Mouse (Mus musculus): Measurements from ENCODE around the gene Golga3.

Gene Golga3

GRCm38 (mm10) chr5:110176362-110177020, at the start of gene Golga3:
Golga3 (plus strand) TSS chr5:110176701.
- DNase-seq (ENCODE audit: low read depth, low spot score): peak; percentile 97

GRCm38 (mm10) chr5:110135293-110136086, 41.0 kb upstream of the Golga3 start, which contains the start of gene Chfr:
Chfr (plus strand) TSS chr5:110135842.
- DNase-seq (ENCODE audit: low read depth, low spot score): peak; percentile 97

- DNase-seq (ENCODE audit: low read depth, low spot score): peak; percentile 4
Measured at GRCm38 (mm10) chr5:110136087-110136464, 40.4 kb upstream of the Golga3 start.

- no peak for DNase-seq (ENCODE audit: low read depth, low spot score)
Measured at GRCm38 (mm10) chr5:110137816-110138215, 38.7 kb upstream of the Golga3 start.

- no peak for DNase-seq (ENCODE audit: low read depth, low spot score)
Measured at GRCm38 (mm10) chr5:110139325-110139724, 37.2 kb upstream of the Golga3 start.

GRCm38 (mm10) chr5:110140424-110140823, 36.1 kb upstream of the Golga3 start:
- DNase-seq (ENCODE audit: low read depth, low spot score): no peak

- no peak for DNase-seq (ENCODE audit: low read depth, low spot score)
Measured at GRCm38 (mm10) chr5:110142309-110142708, 34.2 kb upstream of the Golga3 start.

GRCm38 (mm10) chr5:110143007-110143406, 33.5 kb upstream of the Golga3 start:
- peak; percentile 7 for DNase-seq (ENCODE audit: low read depth, low spot score)

- DNase-seq (ENCODE audit: low read depth, low spot score): no peak
Measured at GRCm38 (mm10) chr5:110169374-110169773, 7.1 kb upstream of the Golga3 start.

GRCm38 (mm10) chr5:110177021-110177420, 520 bp downstream of the Golga3 start:
- no peak for DNase-seq (ENCODE audit: low read depth, low spot score)

GRCm38 (mm10) chr5:110178628-110179027, 2.1 kb downstream of the Golga3 start:
- no peak for DNase-seq (ENCODE audit: low read depth, low spot score)

GRCm38 (mm10) chr5:110181716-110182115, 5.2 kb downstream of the Golga3 start:
- DNase-seq (ENCODE audit: low read depth, low spot score): no peak

- DNase-seq (ENCODE audit: low read depth, low spot score): no peak
Measured at GRCm38 (mm10) chr5:110203164-110203895, 26.8 kb downstream of the Golga3 start.

- no peak for DNase-seq (ENCODE audit: low read depth, low spot score)
Measured at GRCm38 (mm10) chr5:110204777-110205176, 28.3 kb downstream of the Golga3 start.

- no peak for DNase-seq (ENCODE audit: low read depth, low spot score)
Measured at GRCm38 (mm10) chr5:110211312-110211711, 34.8 kb downstream of the Golga3 start.

- DNase-seq (ENCODE audit: low read depth, low spot score): no peak
Measured at GRCm38 (mm10) chr5:110216780-110217179, 40.3 kb downstream of the Golga3 start.

GRCm38 (mm10) chr5:110220331-110220730, 43.8 kb downstream of the Golga3 start:
- DNase-seq (ENCODE audit: low read depth, low spot score): no peak

- DNase-seq (ENCODE audit: low read depth, low spot score): no peak
Measured at GRCm38 (mm10) chr5:110222757-110223156, 46.3 kb downstream of the Golga3 start.

GRCm38 (mm10) chr5:110225056-110225455, 48.6 kb downstream of the Golga3 start:
- DNase-seq (ENCODE audit: low read depth, low spot score): no peak

GRCm38 (mm10) chr5:110227336-110227883, 50.9 kb downstream of the Golga3 start:
- no peak for DNase-seq (ENCODE audit: low read depth, low spot score)

- peak; percentile 4 for DNase-seq (ENCODE audit: low read depth, low spot score)
Measured at GRCm38 (mm10) chr5:110230401-110230779, 53.9 kb downstream of the Golga3 start.

All from mesoderm, embryonic 11.5 days (tissue).